Mouse (Mus musculus): ENCODE results near the gene Zc3h12b. TPM values are rescaled to one million over a fixed set of nuclear protein-coding genes. Genes with fewer than 3 reads are reported as not detected.

Zc3h12b gene
- total and polyA plus RNA-seq, 3 experiments, result 1.3 to 4.5 (median 3.1) TPM

Other genes with a start within 250 kb of the Zc3h12b start
- gene Asb12, start 153.7 kb upstream of the Zc3h12b start, total RNA-seq (2021), result not detected
- 0.16 TPM in 1 of 2 replicates, not detected in the other for gene Asb12, start 153.7 kb upstream of the Zc3h12b start, polyA plus RNA-seq (2012; rRNA removed)
- gene Pfn5, start 153.6 kb upstream of the Zc3h12b start, total RNA-seq (2021), result not detected
- gene Pfn5, start 153.6 kb upstream of the Zc3h12b start, polyA plus RNA-seq (2012; rRNA removed), result not detected in 2 replicates
- 1 to 10 TPM; 1.8 to 5.2 TPM for gene Zc4h2, start 53.2 kb upstream of the Zc3h12b start, total RNA-seq (2021)
- 0.47 and 0.50 TPM in 2 replicates for gene Zc4h2, start 53.2 kb upstream of the Zc3h12b start, polyA plus RNA-seq (2012; rRNA removed)
- 10 to 100 TPM; 42.3 to 45.0 TPM for gene Las1l, start 245.3 kb downstream of the Zc3h12b start, total RNA-seq (2021)
- gene Las1l, start 245.3 kb downstream of the Zc3h12b start, polyA plus RNA-seq (2012; rRNA removed), result 6.7 and 10.2 TPM in 2 replicates